Mouse (Mus musculus) kidney, adult 2 months (tissue): ENCODE measurements around the gene A930002H24Rik.

Experiments used
- CTCF ChIP-seq: fragments of 200-500 bp; conservative IDR thresholded peaks from 2 replicates; pipeline ENCODE4 v1.5.1; 2011; ENCODE audit warnings: low read depth, mild to moderate bottlenecking, control low read depth, low read length, moderate library complexity, mixed read lengths; ENCODE audit not compliant: insufficient read depth, insufficient read length
- POLR2A ChIP-seq: fragments of 200-500 bp; IDR thresholded peaks from one replicate; pipeline ENCODE4 v1.6.1; 2011; ENCODE audit warnings: low read depth, low read length, control low read depth

- no peak for TF ChIP-seq CTCF
- no peak for TF ChIP-seq POLR2A
Measured at GRCm38 (mm10) chr17:63864171-63864571, 580 bp upstream of the A930002H24Rik start.
